Mouse (Mus musculus) macrophage (primary cell): Measurements from ENCODE around the gene Ptch2. TPM values are rescaled to one million over a fixed set of nuclear protein-coding genes. Genes with fewer than 3 reads are reported as not detected.

Source experiments
- H3K27ac ChIP-seq: fragments of 350-480 bp; formaldehyde crosslinking; 2 replicates; pipeline ENCODE4 v1.9.0; 2021
- H3K36me3 ChIP-seq: fragments of 350-480 bp; formaldehyde crosslinking; 2 replicates; pipeline ENCODE4 v1.9.0; 2021; ENCODE audit errors: inconsistent target
- H3K4me3 ChIP-seq: fragments of 350-480 bp; formaldehyde crosslinking; 2 replicates; pipeline ENCODE4 v1.9.0; 2021; ENCODE audit errors: inconsistent target
- H3K79me2 ChIP-seq: fragments of 350-480 bp; formaldehyde crosslinking; 2 replicates; pipeline ENCODE4 v1.9.0; 2021; ENCODE audit errors: inconsistent target
- WGBS: methylation state at CpG from one replicate; pipeline ENCODE4 v1.1.7; 2026; ENCODE audit warnings: inconsistent platforms; ENCODE audit not compliant: missing documents; 5-methylcytosine and 5-hydroxymethylcytosine counted together
- polyA plus RNA-seq: library from polyadenylated mRNA; stranded (reverse); fragments of 250-400 nt; gene quantifications from 3 replicates; pipeline ENCODE4 v1.2.4, GENCODE M21; 2018; ENCODE audit warnings: inconsistent platforms
- total RNA-seq, 78 experiments: library from RNA; depleted of rRNA; stranded (reverse); fragments of 250-400 nt; gene quantifications; 1 replicate in 9 of 78; 2 replicates in 24 of 78; 3 replicates in 43 of 78; 4 replicates in 2 of 78; pipeline ENCODE4 v1.2.4; 2018; ENCODE audit warnings: inconsistent platforms in 56 of 78

Gene Ptch2
- not detected for total RNA-seq (2018; cell fraction: chromatin; rRNA removed)
- total RNA-seq (2018; cell fraction: cytosol; rRNA removed), result not detected
- total RNA-seq (2018; cell fraction: nucleus; rRNA removed), result not detected
- not detected in 3 replicates for polyA plus RNA-seq

DNA sequence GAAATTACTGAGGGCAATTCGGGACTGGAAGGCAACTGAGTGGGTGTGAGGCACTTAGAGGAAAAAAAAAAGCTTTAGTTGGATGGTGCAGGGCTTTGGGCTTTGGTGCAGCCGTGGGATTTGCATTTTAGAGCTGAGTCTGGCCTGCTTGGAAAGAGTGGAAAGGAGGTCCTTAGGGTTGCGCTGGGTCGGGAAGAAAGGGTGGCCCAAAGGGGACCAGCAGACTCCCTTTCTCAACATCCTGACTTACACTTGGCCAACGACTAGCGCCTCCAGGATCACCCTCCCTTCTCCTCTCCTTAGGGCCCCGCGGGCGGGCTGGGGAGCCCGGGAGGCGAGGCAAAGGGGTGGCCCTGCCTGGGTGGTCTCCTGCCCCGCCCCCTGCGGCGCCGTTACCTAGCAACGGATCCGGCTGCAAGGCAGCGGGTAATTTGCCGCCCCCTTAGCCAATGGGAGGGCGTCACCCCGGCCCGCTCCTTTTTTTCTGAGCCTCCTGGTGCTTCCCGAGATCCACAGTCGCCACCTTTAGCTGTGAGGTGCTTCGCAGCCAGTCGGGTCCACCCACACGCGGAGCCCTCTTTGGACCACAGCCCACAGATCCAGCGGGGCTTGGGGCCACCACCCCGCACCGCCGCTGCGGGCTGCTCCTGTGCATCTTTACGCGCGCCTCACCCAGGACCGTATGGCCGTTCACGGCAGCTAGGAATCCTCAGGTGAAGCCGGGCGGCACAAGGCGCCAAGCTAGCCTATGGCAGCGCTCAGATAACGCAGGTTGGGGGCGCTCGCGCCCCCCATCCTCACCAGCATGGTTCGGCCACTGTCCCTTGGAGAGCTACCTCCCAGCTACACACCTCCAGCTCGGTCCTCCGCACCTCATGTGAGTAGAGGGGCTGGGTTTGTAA is at the start of gene Ptch2:
Ptch2 (plus strand) TSS at position 525 of the 902 bp plus-strand sequence.
- no peaks in the 10 kb centered on the region for H3K36me3 ChIP-seq
- no peak within 1 kb of the TSS for H3K27ac ChIP-seq
- H3K79me2 ChIP-seq, result no peaks in the 10 kb centered on the region
- H3K4me3 ChIP-seq, result no peak within 1 kb of the TSS
- 8% methylated on average over 46 of the region's 50 CpGs for WGBS

DNA sequence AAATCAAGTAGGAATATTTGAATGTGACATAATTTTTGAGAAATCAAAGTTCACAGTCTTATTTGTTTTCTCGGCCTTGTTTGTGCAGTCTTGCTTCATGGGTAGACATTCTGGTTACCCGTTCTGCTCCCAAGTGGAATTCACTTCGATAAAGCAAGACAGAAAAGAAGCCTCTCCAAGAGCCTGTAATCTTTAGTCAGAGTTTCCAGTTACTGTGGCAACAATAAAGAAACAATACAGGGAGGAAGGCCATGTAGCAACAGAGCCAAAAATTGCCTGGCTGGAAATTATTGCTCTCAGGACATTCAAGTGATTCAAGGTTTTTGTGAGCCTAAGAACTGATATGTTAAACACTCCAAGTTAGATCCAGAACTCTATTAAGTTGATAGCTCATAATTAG is 47.0 kb upstream of the Ptch2 start:
- WGBS, result 94% methylated on average over 3 of the region's 3 CpGs
- no peaks in the 10 kb centered on the region for H3K36me3 ChIP-seq
- H3K4me3 ChIP-seq, result no peak overlapping the region

DNA sequence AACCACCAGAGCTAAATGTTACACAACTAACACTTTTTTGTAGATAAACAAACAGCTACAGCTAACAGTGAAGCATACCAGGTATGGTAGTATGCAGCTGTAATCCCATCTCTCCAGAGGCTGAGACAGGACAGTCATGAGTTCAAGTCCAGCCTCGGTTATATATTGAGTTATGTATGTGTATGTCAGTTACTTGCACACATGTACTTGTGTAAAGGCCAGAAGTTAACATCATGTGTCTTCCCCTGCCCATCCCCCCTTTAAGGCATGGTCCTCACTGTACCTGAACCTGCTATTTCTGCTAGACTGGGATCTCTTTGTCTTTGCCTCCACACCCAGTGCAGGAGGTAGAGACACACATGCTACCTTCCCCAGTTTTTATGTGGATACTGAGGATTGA is 46.4 kb upstream of the Ptch2 start:
- Histone ChIP-seq H3K27ac (no peak overlapping the region), H3K4me3 (no peak overlapping the region), H3K79me2 (no peaks in the 10 kb centered on the region), H3K36me3 (no peaks in the 10 kb centered on the region)
- WGBS, result 100% methylated on average over 1 of the region's 1 CpGs

More for the DNA sequence above, 47.0 kb upstream of the Ptch2 start:
- no peak overlapping the region for H3K27ac ChIP-seq
- H3K79me2 ChIP-seq, result no peaks in the 10 kb centered on the region

DNA sequence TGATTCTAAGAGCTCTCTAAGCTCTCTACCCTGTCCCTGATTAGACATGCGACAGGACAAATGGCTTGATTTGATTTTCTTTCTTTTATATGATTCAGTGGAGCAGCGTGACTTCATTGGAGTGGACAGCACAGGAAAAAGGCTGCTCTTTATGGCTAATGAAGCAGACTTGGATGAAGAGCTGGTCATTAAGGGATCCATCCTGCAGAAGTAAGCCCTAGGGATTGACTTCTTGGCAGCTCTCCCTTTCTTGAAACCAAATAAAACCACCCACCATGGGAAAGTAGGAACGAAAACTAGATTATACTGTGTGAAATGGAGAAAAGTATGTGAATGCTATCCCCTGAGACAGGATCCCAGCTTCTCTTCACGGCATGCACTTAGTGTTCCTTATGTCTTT is 43.2 kb upstream of the Ptch2 start:
- Histone ChIP-seq H3K36me3 (no peaks in the 10 kb centered on the region), H3K79me2 (no peaks in the 10 kb centered on the region), H3K27ac (no peak overlapping the region), H3K4me3 (no peak overlapping the region)
- 92% methylated on average over 4 of the region's 4 CpGs for WGBS

DNA sequence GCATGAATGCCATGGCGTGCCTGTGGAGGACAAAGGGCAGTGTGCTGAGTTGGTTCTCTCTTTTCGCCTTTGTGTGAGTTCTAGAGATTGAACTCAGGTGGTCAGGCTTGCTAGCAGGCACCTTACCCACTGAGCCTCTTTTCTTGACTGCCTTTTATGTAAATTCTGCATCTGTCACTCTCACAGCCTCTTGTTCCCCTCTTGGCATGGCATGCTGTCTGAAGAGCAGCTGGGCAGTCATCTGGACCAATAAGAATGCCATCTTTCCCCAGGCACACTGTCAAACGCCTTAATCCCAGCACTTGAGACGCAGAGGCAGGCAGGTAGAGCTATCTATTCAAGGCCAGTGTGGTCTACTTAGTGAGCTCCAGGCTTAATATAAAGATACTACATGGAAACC is 41.9 kb upstream of the Ptch2 start:
- Histone ChIP-seq H3K4me3 (no peak overlapping the region), H3K79me2 (no peaks in the 10 kb centered on the region), H3K27ac (no peak overlapping the region), H3K36me3 (no peaks in the 10 kb centered on the region)
- WGBS, result 100% methylated on average over 4 of the region's 4 CpGs

DNA sequence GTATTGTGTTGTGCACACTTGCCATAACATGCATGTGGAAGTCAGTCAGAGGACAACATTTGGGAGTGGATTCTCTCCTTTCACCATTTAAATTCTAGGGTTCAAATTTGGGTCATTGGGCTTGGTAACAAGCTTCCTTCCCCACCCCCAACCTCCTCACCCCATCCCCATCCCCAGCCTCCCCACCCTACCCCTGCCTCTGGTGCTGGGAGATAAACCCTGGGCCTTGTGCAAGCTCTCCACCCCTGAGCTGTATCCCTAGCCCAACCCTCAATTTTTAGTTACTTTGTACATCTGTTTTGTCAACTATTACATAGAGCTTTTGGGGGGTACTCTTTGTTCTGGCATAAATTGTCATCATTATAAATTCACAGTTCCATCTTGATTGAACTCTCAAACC is 39.8 kb upstream of the Ptch2 start:
- Histone ChIP-seq H3K36me3 (no peaks in the 10 kb centered on the region), H3K4me3 (no peak overlapping the region), H3K27ac (no peak overlapping the region)

DNA sequence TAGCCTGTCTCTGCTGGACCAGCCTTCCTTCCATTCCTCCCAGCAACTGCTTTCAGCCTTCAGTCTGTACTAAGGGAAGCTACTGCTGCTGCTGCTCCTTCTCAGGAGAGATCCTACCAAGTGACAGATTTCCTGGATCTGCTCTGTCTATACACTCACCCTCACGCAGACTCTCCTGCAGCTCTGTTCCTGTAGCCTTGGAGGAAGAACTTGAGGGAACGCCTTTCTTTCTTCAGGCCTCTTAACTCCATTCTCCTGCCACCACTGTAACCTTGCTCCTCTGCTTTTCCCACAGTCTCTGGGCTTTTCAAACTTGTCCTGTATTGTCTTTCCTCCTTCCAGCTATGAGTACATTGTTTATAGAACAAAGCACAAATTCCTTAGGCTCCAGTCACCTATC is 39.4 kb upstream of the Ptch2 start:
- WGBS, result 93% methylated on average over 2 of the region's 2 CpGs
- no peaks in the 10 kb centered on the region for H3K36me3 ChIP-seq
- H3K27ac ChIP-seq, result no peak overlapping the region

More for the DNA sequence above, 39.8 kb upstream of the Ptch2 start:
- no peaks in the 10 kb centered on the region for H3K79me2 ChIP-seq

DNA sequence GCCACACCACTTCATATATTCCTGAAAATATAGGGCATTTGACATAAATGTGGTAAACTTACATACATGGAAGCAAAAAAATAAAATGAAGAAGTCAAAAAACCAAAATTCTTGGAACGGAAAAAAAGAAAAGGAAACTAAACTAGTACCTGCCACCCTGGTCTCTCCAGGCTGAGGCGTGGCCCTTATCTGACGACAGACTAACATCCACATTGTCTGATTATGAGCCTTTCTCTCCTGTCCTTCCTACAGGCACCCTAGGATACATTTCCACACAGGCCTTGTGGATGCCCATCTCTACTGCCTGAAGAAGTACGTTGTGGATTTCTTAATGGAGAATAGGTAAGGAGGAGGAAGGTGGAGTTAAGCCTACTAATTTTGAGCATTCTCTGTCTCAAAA is 37.4 kb upstream of the Ptch2 start:
- Histone ChIP-seq H3K27ac (no peak overlapping the region), H3K4me3 (no peak overlapping the region), H3K36me3 (no peaks in the 10 kb centered on the region), H3K79me2 (no peaks in the 10 kb centered on the region)
- 95% methylated on average over 4 of the region's 4 CpGs for WGBS

More for the DNA sequence above, 39.4 kb upstream of the Ptch2 start:
- H3K4me3 ChIP-seq, result no peak overlapping the region
- H3K79me2 ChIP-seq, result no peaks in the 10 kb centered on the region

DNA sequence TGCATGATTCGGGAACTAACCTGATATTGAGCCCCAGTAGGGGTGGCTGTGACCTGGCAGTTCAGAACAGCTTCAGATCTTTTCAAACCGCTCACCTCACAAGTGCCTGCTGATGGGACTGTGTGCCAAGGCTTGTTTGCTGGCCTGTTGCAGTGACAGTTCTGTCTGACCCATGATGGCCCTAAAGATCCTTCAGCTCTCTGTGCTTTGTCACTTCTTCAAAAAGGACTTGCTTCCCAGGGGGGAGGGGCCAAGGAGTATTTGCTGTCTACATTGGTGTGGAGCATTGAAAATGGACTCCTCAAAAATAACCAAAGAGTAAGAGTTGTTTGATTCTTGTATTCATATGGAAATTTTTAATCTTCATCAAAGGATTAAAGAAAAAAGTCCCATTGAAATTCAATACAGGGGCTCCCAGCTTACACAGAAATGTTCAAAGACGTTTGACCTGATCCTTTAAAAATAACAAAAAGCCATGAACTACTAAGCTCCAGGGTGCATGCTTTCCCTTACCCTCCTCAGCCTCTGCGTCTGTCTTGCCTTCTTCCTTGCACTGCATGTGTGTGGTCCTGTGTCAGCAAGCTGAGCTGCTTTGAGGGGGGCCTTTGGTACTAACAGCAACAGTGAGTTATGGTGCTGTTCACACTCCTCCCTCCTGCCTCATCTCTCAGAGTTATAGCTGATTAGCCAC is 33.0 kb upstream of the Ptch2 start:
- WGBS, result 93% methylated on average over 4 of the region's 4 CpGs
- H3K4me3 ChIP-seq, result no peak overlapping the region
- no peak overlapping the region for H3K27ac ChIP-seq
- no peaks in the 10 kb centered on the region for H3K79me2 ChIP-seq
- peaks cover 12% of the 10 kb centered on the region for H3K36me3 ChIP-seq

DNA sequence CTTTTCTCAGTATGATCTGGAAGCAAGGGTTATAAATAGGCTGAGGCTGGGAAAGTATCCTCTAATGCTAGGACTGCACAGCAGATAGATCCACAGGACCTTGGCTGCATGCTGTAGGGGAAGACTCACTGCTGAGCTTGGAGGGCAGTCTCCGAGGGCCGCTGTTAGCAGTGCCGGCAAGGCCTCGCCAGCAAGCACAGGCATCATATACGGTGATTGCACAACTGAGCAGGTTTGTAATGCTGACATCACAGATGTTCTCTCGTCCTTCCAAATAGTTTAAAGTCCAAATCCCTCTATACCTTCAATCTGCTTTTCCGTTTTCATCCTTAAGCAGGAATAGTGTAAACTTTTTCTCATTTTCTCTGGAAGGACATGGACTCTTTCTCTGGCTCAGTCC is 27.8 kb upstream of the Ptch2 start:
- no peak overlapping the region for H3K4me3 ChIP-seq
- WGBS, result 95% methylated on average over 7 of the region's 7 CpGs
- no peaks in the 10 kb centered on the region for H3K79me2 ChIP-seq
- no peak overlapping the region for H3K27ac ChIP-seq
- H3K36me3 ChIP-seq, result peaks cover 14% of the 10 kb centered on the region

DNA sequence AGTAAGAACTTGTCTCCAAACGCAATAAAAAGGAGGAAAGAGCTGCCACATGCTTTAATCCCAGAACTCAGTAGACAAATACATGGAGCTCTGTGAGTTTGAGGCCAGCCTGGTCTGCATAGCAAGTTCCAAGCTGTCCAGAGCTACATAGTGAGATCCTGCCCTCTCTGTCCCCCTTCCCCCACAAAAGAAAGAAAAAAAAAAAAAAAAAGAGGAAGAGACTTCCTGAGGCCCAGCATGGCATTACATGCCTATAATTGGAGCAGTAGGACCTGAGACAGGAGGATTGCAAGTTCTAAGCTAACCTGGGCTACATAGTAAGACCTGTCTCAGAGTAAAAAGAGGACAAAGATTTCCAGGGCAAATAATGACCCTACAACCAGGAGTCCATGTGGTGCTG is 26.2 kb upstream of the Ptch2 start:
- Histone ChIP-seq H3K27ac (no peak overlapping the region), H3K79me2 (no peaks in the 10 kb centered on the region), H3K4me3 (no peak overlapping the region), H3K36me3 (peaks cover 14% of the 10 kb centered on the region)
- WGBS, result 88% methylated on average over 1 of the region's 1 CpGs

DNA sequence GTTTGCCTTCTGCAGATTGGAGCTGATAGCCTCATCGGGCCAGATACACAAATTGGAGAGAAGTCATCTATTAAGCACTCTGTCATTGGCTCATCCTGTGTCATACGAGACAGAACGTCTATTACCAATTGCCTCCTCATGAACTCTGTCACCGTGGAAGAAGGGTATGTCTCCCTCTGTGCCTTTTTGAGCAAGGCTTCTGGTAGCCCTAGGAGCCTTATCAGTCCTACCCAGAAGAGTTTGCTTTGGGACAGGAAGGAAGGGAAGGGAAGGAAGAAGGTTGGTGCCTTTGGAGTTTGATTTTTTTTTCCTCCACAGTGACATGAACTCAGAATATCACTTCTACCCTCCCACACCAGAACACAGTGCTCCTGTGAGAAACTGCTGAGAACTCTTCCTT is 25.3 kb upstream of the Ptch2 start:
- H3K79me2 ChIP-seq, result no peaks in the 10 kb centered on the region
- peaks cover 10% of the 10 kb centered on the region for H3K36me3 ChIP-seq
- no peak overlapping the region for H3K4me3 ChIP-seq
- WGBS, result 73% methylated on average over 4 of the region's 4 CpGs
- H3K27ac ChIP-seq, result no peak overlapping the region

DNA sequence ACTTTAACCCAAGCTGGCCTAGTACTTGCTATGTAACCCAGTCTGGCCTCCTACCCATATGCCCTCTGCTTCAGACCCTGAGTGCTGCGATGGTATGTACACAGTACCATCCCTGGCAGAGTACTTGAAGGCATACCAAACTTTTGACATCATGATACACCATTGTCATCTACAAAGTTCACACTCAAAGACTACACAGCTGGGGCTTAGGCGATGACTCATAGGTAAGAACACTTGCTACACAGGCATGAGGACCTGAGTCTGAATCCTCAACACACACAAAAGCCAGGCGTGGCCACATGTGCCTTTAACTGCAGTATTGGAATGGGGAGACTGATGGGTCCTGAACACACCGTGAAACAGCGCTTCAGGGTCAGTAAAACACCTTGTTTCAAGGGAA is 24.7 kb upstream of the Ptch2 start:
- no peak overlapping the region for H3K27ac ChIP-seq
- WGBS, result 100% methylated on average over 5 of the region's 5 CpGs

DNA sequence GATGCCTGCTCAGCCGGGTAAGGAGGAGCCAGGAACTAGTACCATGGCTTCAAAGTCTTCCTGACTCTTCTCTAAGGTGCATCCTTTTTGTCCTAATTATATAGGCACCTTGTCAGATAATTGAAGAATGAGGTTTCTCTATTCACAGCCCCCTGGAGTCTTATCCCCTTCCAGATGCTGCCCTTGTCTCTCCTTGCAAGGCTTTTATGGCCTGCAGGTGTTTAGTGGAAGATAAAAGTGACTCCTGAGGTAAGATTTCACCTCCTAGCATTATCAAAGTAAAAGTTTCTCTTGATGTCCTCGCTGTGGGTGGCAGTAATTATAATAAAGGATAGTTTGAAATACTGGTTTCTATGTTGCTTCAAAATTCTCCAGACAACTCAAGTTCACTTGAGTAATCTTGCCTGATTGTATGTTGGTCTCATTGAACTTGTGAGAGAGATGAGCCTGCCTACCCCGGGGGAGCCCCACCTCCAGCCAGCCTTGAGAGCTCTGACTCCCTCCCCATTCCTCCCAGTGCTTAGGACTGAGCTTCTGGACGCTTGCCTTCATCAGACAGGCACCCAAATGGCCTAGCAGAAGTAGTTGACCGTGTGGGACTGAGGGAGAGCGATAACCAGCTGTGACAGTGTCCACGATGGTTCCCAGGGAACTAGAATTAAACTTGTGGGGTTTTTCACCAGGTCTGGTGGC is 7.8 kb upstream of the Ptch2 start:
- H3K36me3 ChIP-seq, result 0 out of 2 replicates have a peak, but pooled peaks cover 5% of the 10 kb centered on the region
- WGBS, result 95% methylated on average over 7 of the region's 7 CpGs
- H3K79me2 ChIP-seq, result no peaks in the 10 kb centered on the region
- H3K27ac ChIP-seq, result no peak overlapping the region
- H3K4me3 ChIP-seq, result no peak overlapping the region

More for the DNA sequence above, 24.7 kb upstream of the Ptch2 start:
- H3K79me2 ChIP-seq, result no peaks in the 10 kb centered on the region
- peaks cover 8% of the 10 kb centered on the region for H3K36me3 ChIP-seq
- no peak overlapping the region for H3K4me3 ChIP-seq
